Comparison of ENCODE assay signal across 9 mouse cellular contexts in genomic region chr7:4842634-4843131, GRCm38 (mm10). TPM values are rescaled to one million over a fixed set of nuclear protein-coding genes. Genes with fewer than 3 reads are reported as not detected.
DNase-seq lines count a peak whose midpoint lies in the region; ATAC-seq and TF ChIP-seq lines count a peak whose summit lies in the region.
"Had no signal": no experiment of that assay in that cellular context is flagged by ENCODE, and none has a peak within 500 bp of the region (broad histone marks: within the 10 kb centered on the region; RNA-seq: fewer than 3 reads in every experiment).

No protein-coding gene starts in this region.

- TF ChIP-seq EP300 in MEL (IDR thresholded peaks at IDR 0.05; ENCODE audit: low read depth in 1 of 2, low read length in 2 of 2) = no peak

- H3K79me2 ChIP-seq in MEL (ENCODE audit: control insufficient read depth, insufficient read depth, low read length, poor library complexity) = no peaks in the 10 kb centered on the region

- peaks cover 9% of the 10 kb centered on the region; the same call in 1 of the 2 replicates for H3K9me3 ChIP-seq in heart, embryonic 13.5 days
- no peaks in the 10 kb centered on the region for H3K9me3 ChIP-seq in MEL (replicated peaks; ENCODE audit: insufficient read depth, low read length)
- H3K9me3 ChIP-seq: liver, embryonic 15.5 days had no signal

- H3K4me1 ChIP-seq in heart, embryonic 13.5 days = peaks cover 32% of the 10 kb centered on the region
- H3K4me1 ChIP-seq in MEL (ENCODE audit: control insufficient read depth in 1 of 2, insufficient read depth in 2 of 2, low read length in 2 of 2) = no peaks in the 10 kb centered on the region
- H3K4me1 ChIP-seq: liver, embryonic 15.5 days had no signal

- no peak overlapping the region for H3K27ac ChIP-seq in heart, embryonic 13.5 days (replicated peaks)
- no peak overlapping the region for H3K27ac ChIP-seq in MEL (ENCODE audit: control insufficient read depth, low read depth, low read length)
- H3K27ac ChIP-seq: liver, embryonic 15.5 days had no signal

- no peak; the same call in 1 of the 2 replicates for ATAC-seq in heart, embryonic 13.5 days (ENCODE audit: extremely low read depth, insufficient number of reproducible peaks, low FRiP score, low TSS enrichment)

- no peak for TF ChIP-seq POLR2A in MEL (IDR thresholded peaks at IDR 0.05; ENCODE audit: control insufficient read depth in 1 of 2, insufficient read depth in 1 of 2, low read depth in 1 of 2, low read length in 2 of 2, poor library complexity in 1 of 2)

- H3K27me3 ChIP-seq in heart, embryonic 13.5 days (replicated peaks) = peaks cover 100% of the 10 kb centered on the region
- no peaks in the 10 kb centered on the region for H3K27me3 ChIP-seq in MEL (ENCODE audit: control insufficient read depth in 1 of 2, insufficient read depth in 2 of 2, low read length in 2 of 2)

- peak overlapping the region; percentile 73 for H3K4me2 ChIP-seq in heart, embryonic 13.5 days
- H3K4me2 ChIP-seq: liver, embryonic 15.5 days had no signal

- no peak for TF ChIP-seq RAD21 in MEL (IDR thresholded peaks at IDR 0.05; ENCODE audit: low read depth, low read length)

- DNase-seq in heart, postnatal 10 days = no peak
- peak; percentile 70 for DNase-seq in MEL (ENCODE audit: low read depth, low spot score)
- DNase-seq in frontal cortex, postnatal 10 days (ENCODE audit: low spot score in 2 of 2) = peak; percentile 44 to 56
- DNase-seq in left cerebral cortex, postnatal 14 days (ENCODE audit: low spot score in 2 of 2) = peak; percentile 58 to 79
- DNase-seq in naive thymus-derived CD4-positive, alpha-beta T cell, adult 2 months (ENCODE audit: low read depth) = peak; percentile 63
- no peak for DNase-seq in cerebellum, adult 9-10 months
- no peak for DNase-seq in cerebellum, postnatal 4 days (ENCODE audit: low spot score in 2 of 2)

- H3K36me3 ChIP-seq in heart, embryonic 13.5 days = no peaks in the 10 kb centered on the region
- H3K36me3 ChIP-seq in MEL (ENCODE audit: control insufficient read depth in 1 of 2, insufficient read depth in 2 of 2, low read length in 2 of 2) = no peaks in the 10 kb centered on the region
- H3K36me3 ChIP-seq: liver, embryonic 15.5 days had no signal

- intact Hi-C loops in heart, postnatal 10 days (cut with DNase I) = no loop called here
- intact Hi-C loops in left cerebral cortex, postnatal 14 days (cut with DNase I) = loop anchor here (5.0 kb wide), 1 partner anchor 80 kb away; the partner anchor contains the start of gene Nat14

- TF ChIP-seq CTCF in MEL (IDR thresholded peaks at IDR 0.05 in 2 of 3, conservative IDR thresholded peaks at IDR 0.05 in 1 of 3; ENCODE audit: control insufficient read depth in 1 of 3, insufficient read depth in 1 of 3, low read depth in 2 of 3, low read length in 3 of 3, poor library complexity in 1 of 3, severe bottlenecking in 1 of 3) = no peak

- H3K9ac ChIP-seq in heart, embryonic 13.5 days = peak overlapping the region; percentile 33; the same call in 1 of the 2 replicates
- H3K9ac ChIP-seq in MEL (ENCODE audit: control insufficient read depth, low read depth, low read length, poor library complexity, severe bottlenecking) = peak overlapping the region; percentile 49
- H3K9ac ChIP-seq: liver, embryonic 15.5 days had no signal

- H3K4me3 ChIP-seq in heart, embryonic 13.5 days = peak overlapping the region; percentile 27
- peak overlapping the region; percentile 42 to 53 for H3K4me3 ChIP-seq in MEL (ENCODE audit: control insufficient read depth in 1 of 2, insufficient read depth in 1 of 2, low read depth in 2 of 2, low read length in 2 of 2)
- H3K4me3 ChIP-seq: liver, embryonic 15.5 days had no signal

- 2% methylated on average over 16 of the region's 16 CpGs for WGBS in heart, embryonic 13.5 days

TF ChIP-seq in MEL, 35 proteins besides CTCF, POLR2A, EP300 and RAD21:
- TF ChIP-seq MXI1 (IDR thresholded peaks at IDR 0.05; ENCODE audit: low read depth, low read length) = 0 out of 2 replicates have a peak, but pooled peaks have one; percentile 26
- peak; percentile 64 for TF ChIP-seq NRF1 (IDR thresholded peaks at IDR 0.05; ENCODE audit: insufficient read depth, low read depth, low read length, poor library complexity, severe bottlenecking)
- no peak for TF ChIP-seq JUND (IDR thresholded peaks at IDR 0.05; ENCODE audit: low read depth, low read length)
- peak; percentile 47; the same call in 1 of the 2 replicates for TF ChIP-seq MAZ (IDR thresholded peaks at IDR 0.05; ENCODE audit: low read depth, low read length)
- no peak for TF ChIP-seq BHLHE40 (IDR thresholded peaks at IDR 0.05; ENCODE audit: borderline replicate concordance, low read depth, low read length)
- TF ChIP-seq ETS1 (IDR thresholded peaks at IDR 0.05; ENCODE audit: low read depth, low read length) = 0 out of 2 replicates have a peak, but pooled peaks have one; percentile 20

RNA-seq across cellular contexts. Expression of gene Shisa7, which starts 1.8 kb away (rescaled TPM):
- polyA plus RNA-seq in heart, embryonic 13.5 days (2015; fragmentation: Nextera tagmentation; extraction: Ambion mirVana) = 0.04 TPM in 2 replicates
- total RNA-seq in heart, postnatal 10 days (2021) = under 1 TPM in 1 of 2 experiments, not detected in 1; 0.15 TPM
- not detected in 2 replicates for total RNA-seq in MEL (2012; rRNA removed)
- under 1 TPM in 1 of 2 experiments, not detected in 1; 0.07 TPM for polyA plus RNA-seq in MEL (2012; ENCODE audit: insufficient read depth in 1 of 2, insufficient read length in 2 of 2, low read depth in 1 of 2, low replicate concordance in 2 of 2, missing spikeins in 1 of 2)
- total RNA-seq in left cerebral cortex, postnatal 14 days (2021) = 100 to 1,000 TPM; 116 to 133 TPM
- polyA plus RNA-seq: liver, embryonic 15.5 days had no signal

RNA-seq across cellular contexts. Expression of gene Isoc2b, which starts 27.4 kb away (rescaled TPM):
- polyA plus RNA-seq in heart, embryonic 13.5 days (2015; fragmentation: Nextera tagmentation; extraction: Ambion mirVana) = 3.7 and 3.8 TPM in 2 replicates
- 1 to 10 TPM; 3.6 to 4.7 TPM for total RNA-seq in heart, postnatal 10 days (2021)
- total RNA-seq in MEL (2012; rRNA removed) = 2.6 and 2.8 TPM in 2 replicates
- polyA plus RNA-seq in MEL (2012; ENCODE audit: insufficient read depth in 1 of 2, insufficient read length in 2 of 2, low read depth in 1 of 2, low replicate concordance in 2 of 2, missing spikeins in 1 of 2) = 1 to 10 TPM in 1 of 2 experiments, not detected in 1; 3.0 TPM
- total RNA-seq in left cerebral cortex, postnatal 14 days (2021) = 1 to 10 TPM; 4.6 to 5.0 TPM

RNA-seq across cellular contexts. Expression of gene Ube2s, which starts 30.3 kb away (rescaled TPM):
- polyA plus RNA-seq in heart, embryonic 13.5 days (2015; fragmentation: Nextera tagmentation; extraction: Ambion mirVana) = 327 and 359 TPM in 2 replicates
- total RNA-seq in heart, postnatal 10 days (2021) = 100 to 1,000 TPM; 149 to 152 TPM
- total RNA-seq in MEL (2012; rRNA removed) = 341 and 346 TPM in 2 replicates
- 100 to 1,000 TPM in 1 of 2 experiments, not detected in 1; 740 TPM for polyA plus RNA-seq in MEL (2012; ENCODE audit: insufficient read depth in 1 of 2, insufficient read length in 2 of 2, low read depth in 1 of 2, low replicate concordance in 2 of 2, missing spikeins in 1 of 2)
- total RNA-seq in left cerebral cortex, postnatal 14 days (2021) = 100 to 1,000 TPM; 115 to 145 TPM

RNA-seq across cellular contexts. Expression of gene Isoc2a, which starts 34.3 kb away (rescaled TPM):
- 1.4 TPM in 2 replicates for polyA plus RNA-seq in heart, embryonic 13.5 days (2015; fragmentation: Nextera tagmentation; extraction: Ambion mirVana)
- total RNA-seq in heart, postnatal 10 days (2021) = 10 to 100 TPM; 15.8 to 16.3 TPM
- total RNA-seq in MEL (2012; rRNA removed) = 11.1 and 12.4 TPM in 2 replicates
- 10 to 100 TPM in 1 of 2 experiments, not detected in 1; 20.6 TPM for polyA plus RNA-seq in MEL (2012; ENCODE audit: insufficient read depth in 1 of 2, insufficient read length in 2 of 2, low read depth in 1 of 2, low replicate concordance in 2 of 2, missing spikeins in 1 of 2)
- total RNA-seq in left cerebral cortex, postnatal 14 days (2021) = 1 to 10 TPM; 7.5 to 8.6 TPM

RNA-seq across cellular contexts. Expression of gene Rpl28, which starts 50.0 kb away (rescaled TPM):
- 209 and 245 TPM in 2 replicates for polyA plus RNA-seq in heart, embryonic 13.5 days (2015; fragmentation: Nextera tagmentation; extraction: Ambion mirVana)
- total RNA-seq in heart, postnatal 10 days (2021) = 100 to 1,000 TPM; 630 to 679 TPM
- 2,026 and 2,264 TPM in 2 replicates for total RNA-seq in MEL (2012; rRNA removed)
- 1,000 to 10,000 TPM in 1 of 2 experiments, 100 to 1,000 TPM in 1; 1,000 to 9,991 TPM for polyA plus RNA-seq in MEL (2012; ENCODE audit: insufficient read depth in 1 of 2, insufficient read length in 2 of 2, low read depth in 1 of 2, low replicate concordance in 2 of 2, missing spikeins in 1 of 2)
- 100 to 1,000 TPM; 480 to 489 TPM for total RNA-seq in left cerebral cortex, postnatal 14 days (2021)

Comparison
In these comparisons a context has a peak if more than half of its experiments do, and no peak if none do; other contexts are left out.
1. DNase-seq: peak in MEL (single experiment), frontal cortex, postnatal 10 days (2 of 2), left cerebral cortex, postnatal 14 days (2 of 2) and naive thymus-derived CD4-positive, alpha-beta T cell, adult 2 months (single experiment); none in heart, postnatal 10 days (0 of 2), cerebellum, adult 9-10 months (single experiment) and cerebellum, postnatal 4 days (0 of 2).
2. RNA of gene Shisa7, which starts 1.8 kb away (total RNA-seq): 116 to 133 TPM in left cerebral cortex, postnatal 14 days; 0.15 TPM in heart, postnatal 10 days and not detected in MEL; every median in the first group is over 100 times any median in the second.